Mouse (Mus musculus): ENCODE results near the gene Ip6k2. TPM values are rescaled to one million over a fixed set of nuclear protein-coding genes. Genes with fewer than 3 reads are reported as not detected.
A peak's percentile ranks its signal among the peaks of the same experiment; 100 is the strongest.

Ip6k2 gene
- total RNA-seq, 1 experiment = 24.4 TPM

- H3K9ac ChIP-seq (ENCODE audit: insufficient read depth, low read depth, low read length, poor library complexity, severe bottlenecking) = no peak overlapping the region
- no peaks in the 10 kb centered on the region for H3K9me3 ChIP-seq (ENCODE audit: control insufficient read depth, insufficient read depth, low read depth, low read length)
- peaks cover 13% of the 10 kb centered on the region for H3K36me3 ChIP-seq (ENCODE audit: control insufficient read depth, insufficient read depth, low read length, poor library complexity, severe bottlenecking)
- TF ChIP-seq ZC3H11A (IDR thresholded peaks at IDR 0.05; ENCODE audit: borderline replicate concordance, low read depth, low read length) = no peak
- no peak for TF ChIP-seq ZNF384 (IDR thresholded peaks at IDR 0.05; ENCODE audit: low read depth, low read length)
- TF ChIP-seq MAFK (IDR thresholded peaks at IDR 0.05; ENCODE audit: insufficient read depth, low read depth, low read length) = no peak
- TF ChIP-seq CHD2 (IDR thresholded peaks at IDR 0.05; ENCODE audit: low read depth, low read length) = no peak
- TF ChIP-seq HCFC1 (IDR thresholded peaks at IDR 0.05; ENCODE audit: borderline replicate concordance, insufficient read depth, low read length) = no peak
- H3K4me1 ChIP-seq (ENCODE audit: control insufficient read depth in 2 of 2, insufficient read depth in 2 of 2, low read length in 2 of 2, poor library complexity in 1 of 2) = peaks cover 2 to 13% of the 10 kb centered on the region in 2 experiments; a peak in 2 of 4 replicates
- in situ Hi-C loops (cut with MboI; ENCODE audit: low sequenced_read_pairs in 2 of 2, unreplicated experiment in 2 of 2) = no loop called here
- peak overlapping the region in 1 of 2 experiments; percentile 43; a peak in 2 of 4 replicates for H3K4me3 ChIP-seq (ENCODE audit: insufficient read depth in 1 of 2, low read depth in 1 of 2, low read length in 2 of 2, poor library complexity in 1 of 2, severe bottlenecking in 1 of 2)
- peak; percentile 31 for DNase-seq (ENCODE audit: low read depth, low spot score)
- no peak overlapping the region for H3K27ac ChIP-seq (ENCODE audit: insufficient read depth, low read depth, low read length, poor library complexity, severe bottlenecking)
Observed at GRCm38 (mm10) chr9:108795762-108796161, 12.2 kb downstream of the Ip6k2 start.

GRCm38 (mm10) chr9:108796351-108796981 lies 12.9 kb downstream of the Ip6k2 start:
- TF ChIP-seq HCFC1 (IDR thresholded peaks at IDR 0.05; ENCODE audit: borderline replicate concordance, insufficient read depth, low read length) (no peak), CHD2 (IDR thresholded peaks at IDR 0.05; ENCODE audit: low read depth, low read length) (no peak)
- in situ Hi-C loops (cut with MboI; ENCODE audit: low sequenced_read_pairs in 2 of 2, unreplicated experiment in 2 of 2) = no loop called here
- no peak for DNase-seq (ENCODE audit: low read depth, low spot score)
- no peaks in the 10 kb centered on the region for H3K9me3 ChIP-seq (ENCODE audit: control insufficient read depth, insufficient read depth, low read depth, low read length)
- peak overlapping the region in 1 of 2 experiments; percentile 43; a peak in 1 of 4 replicates for H3K4me3 ChIP-seq (ENCODE audit: insufficient read depth in 1 of 2, low read depth in 1 of 2, low read length in 2 of 2, poor library complexity in 1 of 2, severe bottlenecking in 1 of 2)
- H3K4me1 ChIP-seq (ENCODE audit: control insufficient read depth in 2 of 2, insufficient read depth in 2 of 2, low read length in 2 of 2, poor library complexity in 1 of 2) = peaks cover 2 to 13% of the 10 kb centered on the region in 2 experiments; a peak in 2 of 4 replicates
- H3K9ac ChIP-seq (ENCODE audit: insufficient read depth, low read depth, low read length, poor library complexity, severe bottlenecking) = no peak overlapping the region
- H3K36me3 ChIP-seq (ENCODE audit: control insufficient read depth, insufficient read depth, low read length, poor library complexity, severe bottlenecking) = peaks cover 13% of the 10 kb centered on the region
- no peak overlapping the region for H3K27ac ChIP-seq (ENCODE audit: insufficient read depth, low read depth, low read length, poor library complexity, severe bottlenecking)

DNA sequence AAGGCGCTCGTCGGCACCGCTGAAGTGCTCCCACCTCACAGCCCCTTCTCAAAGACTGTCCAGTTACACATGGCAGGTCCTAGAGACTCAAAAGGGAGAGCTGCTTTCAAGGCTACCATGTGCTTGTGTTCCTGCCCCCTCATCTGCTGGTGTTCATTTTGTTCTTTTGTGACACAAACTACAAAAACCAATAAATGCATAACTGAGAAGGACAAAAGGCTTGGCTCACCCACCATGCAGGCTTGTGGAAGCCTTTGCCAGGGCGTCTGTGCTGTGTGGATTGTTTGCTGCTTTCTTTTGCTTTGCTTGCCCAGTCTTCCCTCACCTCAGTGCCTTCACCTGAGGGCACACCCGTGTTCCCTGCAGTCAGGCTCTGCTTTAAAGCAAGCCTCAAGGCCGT lies 13.9 kb downstream of the Ip6k2 start:
- TF ChIP-seq CHD2 (IDR thresholded peaks at IDR 0.05; ENCODE audit: low read depth, low read length) (no peak), MAFK (IDR thresholded peaks at IDR 0.05; ENCODE audit: insufficient read depth, low read depth, low read length) (no peak), ZNF384 (IDR thresholded peaks at IDR 0.05; ENCODE audit: low read depth, low read length) (no peak), ZC3H11A (IDR thresholded peaks at IDR 0.05; ENCODE audit: borderline replicate concordance, low read depth, low read length) (no peak), HCFC1 (IDR thresholded peaks at IDR 0.05; ENCODE audit: borderline replicate concordance, insufficient read depth, low read length) (no peak)
- Histone ChIP-seq H3K36me3 (ENCODE audit: control insufficient read depth, insufficient read depth, low read length, poor library complexity, severe bottlenecking) (peaks cover 13% of the 10 kb centered on the region), H3K4me3 (ENCODE audit: insufficient read depth in 1 of 2, low read depth in 1 of 2, low read length in 2 of 2, poor library complexity in 1 of 2, severe bottlenecking in 1 of 2) (peak overlapping the region in 1 of 2 experiments; percentile 41; a peak in 2 of 4 replicates), H3K9ac (ENCODE audit: insufficient read depth, low read depth, low read length, poor library complexity, severe bottlenecking) (0 out of 2 replicates have a peak overlapping the region, but pooled peaks have one; percentile 38), H3K9me3 (ENCODE audit: control insufficient read depth, insufficient read depth, low read depth, low read length) (no peaks in the 10 kb centered on the region), H3K27ac (ENCODE audit: insufficient read depth, low read depth, low read length, poor library complexity, severe bottlenecking) (no peak overlapping the region), H3K4me1 (ENCODE audit: control insufficient read depth in 2 of 2, insufficient read depth in 2 of 2, low read length in 2 of 2, poor library complexity in 1 of 2) (peaks cover 2 to 13% of the 10 kb centered on the region in 2 experiments; a peak in 2 of 4 replicates)
- DNase-seq (ENCODE audit: low read depth, low spot score) = no peak
- in situ Hi-C loops (cut with MboI; ENCODE audit: low sequenced_read_pairs in 2 of 2, unreplicated experiment in 2 of 2) = no loop called here

GRCm38 (mm10) chr9:108798508-108799075 lies 15.0 kb downstream of the Ip6k2 start:
- no peak overlapping the region for H3K27ac ChIP-seq (ENCODE audit: insufficient read depth, low read depth, low read length, poor library complexity, severe bottlenecking)
- no peak overlapping the region for H3K4me3 ChIP-seq (ENCODE audit: insufficient read depth in 1 of 2, low read depth in 1 of 2, low read length in 2 of 2, poor library complexity in 1 of 2, severe bottlenecking in 1 of 2)
- in situ Hi-C loops (cut with MboI; ENCODE audit: low sequenced_read_pairs in 2 of 2, unreplicated experiment in 2 of 2) = no loop called here
- TF ChIP-seq CHD2 (IDR thresholded peaks at IDR 0.05; ENCODE audit: low read depth, low read length) (no peak), ZC3H11A (IDR thresholded peaks at IDR 0.05; ENCODE audit: borderline replicate concordance, low read depth, low read length) (no peak), ZNF384 (IDR thresholded peaks at IDR 0.05; ENCODE audit: low read depth, low read length) (no peak), HCFC1 (IDR thresholded peaks at IDR 0.05; ENCODE audit: borderline replicate concordance, insufficient read depth, low read length) (no peak), MAFK (IDR thresholded peaks at IDR 0.05; ENCODE audit: insufficient read depth, low read depth, low read length) (no peak)
- peaks cover 13% of the 10 kb centered on the region for H3K36me3 ChIP-seq (ENCODE audit: control insufficient read depth, insufficient read depth, low read length, poor library complexity, severe bottlenecking)
- no peak overlapping the region for H3K9ac ChIP-seq (ENCODE audit: insufficient read depth, low read depth, low read length, poor library complexity, severe bottlenecking)
- H3K4me1 ChIP-seq (ENCODE audit: control insufficient read depth in 2 of 2, insufficient read depth in 2 of 2, low read length in 2 of 2, poor library complexity in 1 of 2) = peaks cover 2 to 10% of the 10 kb centered on the region in 2 experiments; a peak in 2 of 4 replicates
- H3K9me3 ChIP-seq (ENCODE audit: control insufficient read depth, insufficient read depth, low read depth, low read length) = no peaks in the 10 kb centered on the region
- no peak for DNase-seq (ENCODE audit: low read depth, low spot score)
